Comparison of ENCODE assay signal across 30 mouse cellular contexts in the genomic region with DNA sequence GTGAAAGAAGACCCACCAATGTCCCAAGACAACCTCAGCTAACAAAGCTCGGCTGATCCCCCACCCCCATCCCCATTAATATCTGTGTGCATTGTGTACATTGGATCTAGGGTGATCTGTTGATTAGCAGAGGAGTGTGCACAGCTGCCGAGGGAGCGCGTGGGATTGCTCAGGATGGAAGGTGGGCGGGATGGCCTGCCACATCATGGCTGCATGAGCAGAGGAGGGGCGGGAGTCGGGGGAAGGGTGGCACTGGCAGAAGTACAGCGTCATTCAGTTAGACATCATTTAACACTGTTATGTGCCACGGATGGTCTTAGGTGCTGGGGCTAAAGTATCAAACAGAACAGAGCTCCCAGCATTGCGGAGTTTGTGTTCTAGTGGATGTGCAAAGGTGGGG. TPM values are rescaled to one million over a fixed set of nuclear protein-coding genes. Genes with fewer than 3 reads are reported as not detected.
DNase-seq lines count a peak whose midpoint lies in the region; ATAC-seq and TF ChIP-seq lines count a peak whose summit lies in the region.
"Had no signal": no experiment of that assay in that cellular context is flagged by ENCODE, and none has a peak within 500 bp of the region (broad histone marks: within the 10 kb centered on the region; RNA-seq: fewer than 3 reads in every experiment).

No protein-coding gene starts in this region.

- H3K4me1 ChIP-seq in forebrain, embryonic 11.5 days (replicated peaks; ENCODE audit: control insufficient read depth, insufficient read depth, low read length) = no peaks in the 10 kb centered on the region
- no peaks in the 10 kb centered on the region for H3K4me1 ChIP-seq in forebrain, embryonic 14.5 days (ENCODE audit: control insufficient read depth, insufficient read depth, low read length)
- H3K4me1 ChIP-seq in heart, embryonic 11.5 days (ENCODE audit: control insufficient read depth, insufficient read depth, low read length) = no peaks in the 10 kb centered on the region
- no peaks in the 10 kb centered on the region for H3K4me1 ChIP-seq in midbrain, embryonic 13.5 days (replicated peaks)
- H3K4me1 ChIP-seq in midbrain, embryonic 10.5 days = 0 out of 2 replicates have a peak, but pooled peaks cover 2% of the 10 kb centered on the region
- H3K4me1 ChIP-seq in olfactory bulb, adult 2 months (ENCODE audit: control insufficient read depth, insufficient read depth, low read length) = peaks cover 14% of the 10 kb centered on the region
- H3K4me1 ChIP-seq: liver, embryonic 13.5 days; neural tube, embryonic 13.5 days had no signal

- no peak for TF ChIP-seq POLR2A in olfactory bulb, adult 2 months (IDR thresholded peaks at IDR 0.05; ENCODE audit: insufficient read depth, low read depth, low read length)

- H3K36me3 ChIP-seq in forebrain, embryonic 11.5 days (ENCODE audit: control insufficient read depth, insufficient read depth, low read length) = no peaks in the 10 kb centered on the region
- no peaks in the 10 kb centered on the region for H3K36me3 ChIP-seq in forebrain, embryonic 14.5 days (ENCODE audit: control insufficient read depth, insufficient read depth, low read length)
- no peaks in the 10 kb centered on the region for H3K36me3 ChIP-seq in heart, embryonic 11.5 days (ENCODE audit: control insufficient read depth, insufficient read depth, low read length)
- peaks cover 4% of the 10 kb centered on the region; the same call in 1 of the 2 replicates for H3K36me3 ChIP-seq in midbrain, embryonic 13.5 days
- no peaks in the 10 kb centered on the region for H3K36me3 ChIP-seq in midbrain, embryonic 10.5 days
- H3K36me3 ChIP-seq: heart, embryonic 10.5 days; limb, embryonic 15.5 days; liver, embryonic 13.5 days; midbrain, embryonic 12.5 days; neural tube, embryonic 13.5 days had no signal

- intact Hi-C loops in heart, postnatal 25 days (cut with DNase I) = loop anchor here (5.0 to 10.0 kb wide), 2 partner anchors 61 to 359 kb away; no protein-coding TSS in a partner anchor

- no peak overlapping the region for H3K9ac ChIP-seq in forebrain, embryonic 11.5 days (ENCODE audit: low read length)
- no peak overlapping the region for H3K9ac ChIP-seq in forebrain, embryonic 14.5 days (ENCODE audit: low read length)
- H3K9ac ChIP-seq in heart, embryonic 11.5 days (ENCODE audit: low read depth, low read length) = 0 out of 2 replicates have a peak overlapping the region, but pooled peaks have one; percentile 36
- no peak overlapping the region for H3K9ac ChIP-seq in midbrain, embryonic 13.5 days (replicated peaks)
- H3K9ac ChIP-seq: limb, embryonic 15.5 days; liver, embryonic 13.5 days; midbrain, embryonic 12.5 days had no signal

- peak; percentile 44 for DNase-seq in forebrain, embryonic 11.5 days (ENCODE audit: low spot score)
- no peak for DNase-seq in forebrain, embryonic 14.5 days (ENCODE audit: low spot score)
- no peak for DNase-seq in heart, postnatal 25 days (ENCODE audit: low spot score)
- no peak for DNase-seq in midbrain, embryonic 10.5 days (ENCODE audit: low spot score)
- DNase-seq: adrenal gland, postnatal 14 days; cerebellum, adult 11-12 months; cerebellum, adult 9-11 months; embryo, embryonic 11 days; gastrocnemius, postnatal 14 days; heart, postnatal 10 days; kidney, adult 18-20 months; liver, embryonic 13.5 days; lung, adult 2 months; lung, postnatal 14 days; thymus, adult 2 months; thymus, postnatal 36 days had no signal

- H3K27me3 ChIP-seq in forebrain, embryonic 11.5 days (ENCODE audit: control insufficient read depth, insufficient read depth, low read length) = no peaks in the 10 kb centered on the region
- H3K27me3 ChIP-seq in forebrain, embryonic 14.5 days (replicated peaks; ENCODE audit: control insufficient read depth, insufficient read depth, low read length) = no peaks in the 10 kb centered on the region
- H3K27me3 ChIP-seq in heart, embryonic 11.5 days (ENCODE audit: control insufficient read depth, insufficient read depth, low read length) = no peaks in the 10 kb centered on the region
- H3K27me3 ChIP-seq in midbrain, embryonic 13.5 days = no peaks in the 10 kb centered on the region
- no peaks in the 10 kb centered on the region for H3K27me3 ChIP-seq in midbrain, embryonic 10.5 days (ENCODE audit: low read depth, poor library complexity, severe bottlenecking)
- H3K27me3 ChIP-seq: limb, embryonic 15.5 days; liver, embryonic 13.5 days; midbrain, embryonic 12.5 days; neural tube, embryonic 13.5 days had no signal

- H3K4me2 ChIP-seq in forebrain, embryonic 11.5 days (ENCODE audit: low read depth, low read length, severe bottlenecking) = no peak overlapping the region
- no peak overlapping the region for H3K4me2 ChIP-seq in forebrain, embryonic 14.5 days (ENCODE audit: low read length)
- no peak overlapping the region for H3K4me2 ChIP-seq in heart, embryonic 11.5 days
- H3K4me2 ChIP-seq in midbrain, embryonic 13.5 days (replicated peaks) = no peak overlapping the region
- H3K4me2 ChIP-seq: limb, embryonic 15.5 days; liver, embryonic 13.5 days; midbrain, embryonic 12.5 days; neural tube, embryonic 13.5 days had no signal

- ATAC-seq in forebrain, embryonic 11.5 days (replicated peaks; ENCODE audit: low FRiP score) = no peak
- no peak for ATAC-seq in forebrain, embryonic 14.5 days
- no peak for ATAC-seq in heart, embryonic 11.5 days (replicated peaks; ENCODE audit: insufficient number of reproducible peaks, low FRiP score, low TSS enrichment)
- 0 out of 2 replicates have a peak, but pooled peaks have one; percentile 17 for ATAC-seq in midbrain, embryonic 13.5 days
- ATAC-seq: hindbrain, embryonic 16.5 days; Patski had no signal

- 72% methylated on average over 10 of the region's 10 CpGs for WGBS in forebrain, embryonic 11.5 days
- 68% methylated on average over 10 of the region's 10 CpGs for WGBS in forebrain, embryonic 14.5 days
- WGBS in heart, embryonic 11.5 days (ENCODE audit: insufficient replicate concordance) = 53% methylated on average over 10 of the region's 10 CpGs
- whole genome bisulfite sequencing in midbrain, embryonic 13.5 days = 67% methylated on average over 10 of the region's 10 CpGs
- whole genome bisulfite sequencing in midbrain, embryonic 10.5 days = 65% methylated on average over 10 of the region's 10 CpGs
- 45% methylated on average over 10 of the region's 10 CpGs for whole genome bisulfite sequencing in olfactory bulb, adult 2 months

- H3K9me3 ChIP-seq in forebrain, embryonic 11.5 days (ENCODE audit: control insufficient read depth, low read length) = no peaks in the 10 kb centered on the region
- H3K9me3 ChIP-seq in forebrain, embryonic 14.5 days (replicated peaks; ENCODE audit: control insufficient read depth, low read length) = no peaks in the 10 kb centered on the region
- H3K9me3 ChIP-seq in heart, embryonic 11.5 days (replicated peaks; ENCODE audit: control insufficient read depth, low read length) = no peaks in the 10 kb centered on the region
- no peaks in the 10 kb centered on the region for H3K9me3 ChIP-seq in midbrain, embryonic 13.5 days
- no peaks in the 10 kb centered on the region for H3K9me3 ChIP-seq in midbrain, embryonic 10.5 days (replicated peaks)
- H3K9me3 ChIP-seq: heart, embryonic 10.5 days; limb, embryonic 15.5 days; liver, embryonic 13.5 days; midbrain, embryonic 12.5 days; neural tube, embryonic 13.5 days had no signal

- TF ChIP-seq CTCF in olfactory bulb, adult 2 months (IDR thresholded peaks at IDR 0.05; ENCODE audit: insufficient read depth, low read depth, low read length) = no peak

- no peak overlapping the region for H3K27ac ChIP-seq in forebrain, embryonic 11.5 days (ENCODE audit: low read depth, low read length)
- H3K27ac ChIP-seq in forebrain, embryonic 14.5 days (ENCODE audit: low read depth, low read length) = no peak overlapping the region
- no peak overlapping the region for H3K27ac ChIP-seq in heart, embryonic 11.5 days (ENCODE audit: low read depth, low read length)
- no peak overlapping the region for H3K27ac ChIP-seq in midbrain, embryonic 13.5 days
- H3K27ac ChIP-seq in midbrain, embryonic 10.5 days (replicated peaks) = no peak overlapping the region
- H3K27ac ChIP-seq in olfactory bulb, adult 2 months (ENCODE audit: insufficient read depth, low read depth, low read length) = 0 out of 2 replicates have a peak overlapping the region, but pooled peaks have one; percentile 30
- H3K27ac ChIP-seq: heart, embryonic 10.5 days; kidney, postnatal 0 days; limb, embryonic 15.5 days; liver, embryonic 13.5 days; midbrain, embryonic 12.5 days; neural tube, embryonic 13.5 days; stomach, postnatal 0 days had no signal

- H3K4me3 ChIP-seq in forebrain, embryonic 11.5 days (ENCODE audit: low read depth, low read length) = no peak overlapping the region
- H3K4me3 ChIP-seq in forebrain, embryonic 14.5 days (ENCODE audit: low read depth, low read length) = no peak overlapping the region
- no peak overlapping the region for H3K4me3 ChIP-seq in heart, embryonic 11.5 days (ENCODE audit: low read depth, low read length)
- H3K4me3 ChIP-seq in midbrain, embryonic 13.5 days (replicated peaks) = no peak overlapping the region
- H3K4me3 ChIP-seq in midbrain, embryonic 10.5 days = no peak overlapping the region
- H3K4me3 ChIP-seq in olfactory bulb, adult 2 months (ENCODE audit: insufficient read depth, low read depth, low read length) = no peak overlapping the region
- H3K4me3 ChIP-seq: erythroblast, embryonic 14.5 days; heart, embryonic 10.5 days; limb, embryonic 15.5 days; liver, embryonic 13.5 days; midbrain, embryonic 12.5 days; neural tube, embryonic 13.5 days had no signal

RNA-seq across cellular contexts. Expression of a gene that starts 25.0 kb away (rescaled TPM):
- polyA plus RNA-seq in forebrain, embryonic 11.5 days (2014; fragmentation: Nextera tagmentation; extraction: Ambion mirVana) = 0.11 and 0.12 TPM in 2 replicates
- polyA plus RNA-seq in forebrain, embryonic 14.5 days (2014; fragmentation: Nextera tagmentation; extraction: Ambion mirVana) = 0.15 and 0.26 TPM in 2 replicates
- polyA plus RNA-seq in heart, embryonic 11.5 days (2014; fragmentation: Nextera tagmentation; extraction: Ambion mirVana) = 0.57 TPM in 1 of 2 replicates, not detected in the other
- total RNA-seq in heart, postnatal 25 days (2021) = not detected
- 0.12 and 0.17 TPM in 2 replicates for polyA plus RNA-seq in midbrain, embryonic 13.5 days (2015; fragmentation: Nextera tagmentation; extraction: Ambion mirVana)
- 0.06 and 0.22 TPM in 2 replicates for polyA plus RNA-seq in midbrain, embryonic 10.5 days (2016; fragmentation: Nextera tagmentation; extraction: Ambion mirVana)
- polyA plus RNA-seq in olfactory bulb, adult 2 months (2012; ENCODE audit: insufficient read depth, insufficient read length, low replicate concordance, missing spikeins) = not detected in 2 replicates
- total RNA-seq: gastrocnemius, postnatal 14 days; heart, postnatal 10 days; MEL had no signal
- polyA plus RNA-seq: embryonic facial prominence, embryonic 14.5 days; erythroblast, embryonic 14.5 days; kidney, postnatal 0 days; neural tube, embryonic 13.5 days; Patski; thymus, adult 2 months had no signal
